Mouse (Mus musculus) lung, postnatal 0 days (tissue): ENCODE measurements around the gene Cntn4.

Source experiments
- CTCF ChIP-seq: IDR thresholded peaks from 2 replicates; pipeline ENCODE4 v1.5.1; 2016; ENCODE audit warnings: antibody characterized with exemption, mild to moderate bottlenecking
- EP300 ChIP-seq: IDR thresholded peaks from 2 replicates; pipeline ENCODE4 v1.6.1; 2016; ENCODE audit warnings: antibody characterized with exemption, mild to moderate bottlenecking, control low read depth

- TF ChIP-seq EP300 (no peak), CTCF (no peak)
Observed at GRCm38 (mm10) chr6:106241553-106241952, 564.1 kb downstream of the Cntn4 start.
